Mouse (Mus musculus): ENCODE results near the gene Ubash3a. TPM values are rescaled to one million over a fixed set of nuclear protein-coding genes. Genes with fewer than 3 reads are reported as not detected.

Gene Ubash3a
- total and polyA plus RNA-seq, 3 experiments = 0.29 to 0.36 TPM; not detected in 1

DNA sequence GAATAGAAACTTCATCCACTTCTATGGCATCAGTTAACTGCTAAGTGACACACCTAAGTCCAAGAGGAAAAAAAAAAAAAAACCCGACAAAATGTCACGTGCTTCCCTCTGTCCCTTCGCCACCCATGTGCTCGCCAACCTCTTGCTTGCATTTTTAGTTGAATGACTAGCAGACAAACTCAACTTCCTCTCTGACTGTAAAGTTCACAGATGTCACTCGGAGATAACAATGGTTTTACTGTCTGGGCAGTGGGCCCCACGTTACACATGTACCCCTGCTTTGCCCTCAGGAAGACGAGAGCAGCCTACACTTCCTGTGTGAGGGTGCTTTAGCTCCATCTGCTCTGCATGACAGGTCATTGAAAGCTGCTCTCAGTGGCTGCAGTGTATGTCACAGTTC lies 16.2 kb downstream of the Ubash3a start:
- H3K4me1 ChIP-seq (ENCODE audit: control insufficient read depth, insufficient read depth, low read length) = no peaks in the 10 kb centered on the region
- intact Hi-C loops (cut with DNase I) = no loop called here
- no peaks in the 10 kb centered on the region for H3K79me2 ChIP-seq (replicated peaks; ENCODE audit: control insufficient read depth, insufficient read depth, low read length)
- no peak overlapping the region for H3K4me3 ChIP-seq
- DNase-seq = no peak
- no peak overlapping the region for H3K27ac ChIP-seq
- no peak overlapping the region for H3K9ac ChIP-seq (ENCODE audit: low read depth, low read length)
- 41% methylated on average over 7 of the region's 7 CpGs for WGBS
- TF ChIP-seq EP300 (IDR thresholded peaks at IDR 0.05; ENCODE audit: insufficient read depth, low read depth, low read length) = no peak
- TF ChIP-seq POLR2A (IDR thresholded peaks at IDR 0.05; ENCODE audit: insufficient read depth, low read depth, low read length) = no peak
- no peak for TF ChIP-seq CTCF (IDR thresholded peaks at IDR 0.05)
- H3K27me3 ChIP-seq (ENCODE audit: control insufficient read depth, insufficient read depth, low read length) = no peaks in the 10 kb centered on the region
- no peaks in the 10 kb centered on the region for H3K36me3 ChIP-seq (ENCODE audit: control insufficient read depth, insufficient read depth, low read length)

DNA sequence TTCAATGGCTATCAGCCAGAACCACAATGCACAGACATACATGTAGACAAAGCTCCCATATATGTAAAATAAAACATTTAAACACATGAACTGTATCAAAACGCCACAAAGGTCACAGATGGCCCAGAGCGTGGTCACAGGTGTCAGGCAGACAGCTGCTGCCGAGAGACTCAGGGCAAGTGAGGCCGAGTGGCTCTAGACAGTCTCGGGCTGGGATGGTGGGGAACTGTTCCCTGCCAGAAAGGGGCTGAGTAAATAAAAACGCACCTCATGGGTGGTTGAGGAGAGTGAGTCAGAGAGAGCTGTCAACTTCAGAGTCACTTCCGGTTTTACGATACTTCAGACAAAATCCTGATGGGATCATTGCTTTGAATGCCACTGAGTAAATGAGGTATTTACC lies 16.9 kb downstream of the Ubash3a start:
- Histone ChIP-seq H3K27ac (no peak overlapping the region), H3K4me3 (no peak overlapping the region), H3K4me1 (ENCODE audit: control insufficient read depth, insufficient read depth, low read length) (no peaks in the 10 kb centered on the region), H3K79me2 (replicated peaks; ENCODE audit: control insufficient read depth, insufficient read depth, low read length) (no peaks in the 10 kb centered on the region), H3K9ac (ENCODE audit: low read depth, low read length) (no peak overlapping the region), H3K36me3 (ENCODE audit: control insufficient read depth, insufficient read depth, low read length) (no peaks in the 10 kb centered on the region), H3K27me3 (ENCODE audit: control insufficient read depth, insufficient read depth, low read length) (no peaks in the 10 kb centered on the region)
- 73% methylated on average over 8 of the region's 8 CpGs for WGBS
- TF ChIP-seq CTCF (IDR thresholded peaks at IDR 0.05) = no peak
- no peak for TF ChIP-seq EP300 (IDR thresholded peaks at IDR 0.05; ENCODE audit: insufficient read depth, low read depth, low read length)
- no peak for TF ChIP-seq POLR2A (IDR thresholded peaks at IDR 0.05; ENCODE audit: insufficient read depth, low read depth, low read length)
- intact Hi-C loops (cut with DNase I) = no loop called here
- no peak for DNase-seq

DNA sequence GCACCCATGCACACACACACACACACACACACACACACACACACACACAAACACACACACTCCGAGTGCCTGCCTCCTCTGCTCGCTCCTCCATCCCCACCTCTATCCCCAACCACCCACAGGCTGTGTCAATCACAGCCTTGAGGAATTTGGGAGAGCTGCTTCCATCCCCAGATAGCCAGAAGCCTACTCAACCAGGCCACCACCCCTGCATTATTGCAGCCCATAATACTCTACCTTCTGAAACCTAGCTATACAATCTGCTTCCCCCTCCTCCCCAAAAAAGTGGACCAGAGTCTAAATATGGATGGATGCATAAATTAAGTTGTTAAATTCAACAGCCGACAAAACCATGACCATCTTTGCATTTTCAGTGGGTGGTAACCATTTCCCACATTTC lies 18.7 kb downstream of the Ubash3a start:
- Histone ChIP-seq H3K79me2 (replicated peaks; ENCODE audit: control insufficient read depth, insufficient read depth, low read length) (no peaks in the 10 kb centered on the region), H3K9ac (ENCODE audit: low read depth, low read length) (no peak overlapping the region), H3K36me3 (ENCODE audit: control insufficient read depth, insufficient read depth, low read length) (no peaks in the 10 kb centered on the region), H3K4me1 (ENCODE audit: control insufficient read depth, insufficient read depth, low read length) (no peaks in the 10 kb centered on the region), H3K27ac (no peak overlapping the region), H3K4me3 (no peak overlapping the region), H3K27me3 (ENCODE audit: control insufficient read depth, insufficient read depth, low read length) (no peaks in the 10 kb centered on the region)
- TF ChIP-seq EP300 (IDR thresholded peaks at IDR 0.05; ENCODE audit: insufficient read depth, low read depth, low read length) (no peak), POLR2A (IDR thresholded peaks at IDR 0.05; ENCODE audit: insufficient read depth, low read depth, low read length) (no peak), CTCF (IDR thresholded peaks at IDR 0.05) (no peak)
- 74% methylated on average over 3 of the region's 3 CpGs for WGBS
- intact Hi-C loops (cut with DNase I) = no loop called here
- no peak for DNase-seq

DNA sequence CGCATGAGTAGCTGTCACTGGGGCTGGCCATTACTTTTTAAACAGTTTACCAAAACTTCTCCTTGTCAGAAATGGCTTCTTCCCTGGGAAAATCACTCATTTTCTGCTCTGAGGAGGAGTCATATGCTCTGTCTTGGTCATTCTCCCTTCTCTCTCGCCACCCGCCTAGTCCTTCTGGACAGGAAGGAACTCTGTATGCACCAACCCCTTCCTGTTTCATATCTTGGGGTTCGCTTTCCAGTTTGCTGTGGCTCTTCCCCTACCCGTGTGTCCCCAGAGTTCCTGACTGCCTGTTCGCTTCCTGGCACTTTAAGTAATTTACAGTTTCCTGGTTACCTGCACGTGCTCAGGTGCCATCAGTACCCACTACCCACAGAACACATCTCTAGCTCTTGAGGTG lies 19.3 kb downstream of the Ubash3a start:
- 55% methylated on average over 7 of the region's 7 CpGs for WGBS

DNA sequence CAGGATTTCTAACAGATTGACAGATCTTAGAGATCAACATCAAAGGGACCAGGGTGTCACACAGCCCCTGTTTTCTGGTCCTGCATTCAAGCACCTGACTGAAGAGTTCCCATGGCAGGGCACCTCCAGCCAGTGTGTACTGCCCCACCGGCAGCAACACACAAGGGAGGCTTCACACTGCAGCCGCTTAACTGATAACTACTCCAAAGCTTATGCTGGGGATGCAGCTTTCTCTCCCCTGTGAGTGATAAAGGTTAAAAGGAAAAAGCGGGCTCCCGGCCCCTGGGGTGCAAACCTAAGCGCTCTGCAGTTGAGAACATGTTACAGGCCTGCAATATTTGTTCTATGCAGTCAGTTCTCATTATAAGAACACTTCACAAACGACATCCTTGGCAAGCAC lies 24.1 kb downstream of the Ubash3a start:
- H3K4me3 ChIP-seq = no peak overlapping the region
- DNase-seq = no peak
- H3K36me3 ChIP-seq (ENCODE audit: control insufficient read depth, insufficient read depth, low read length) = no peaks in the 10 kb centered on the region
- 48% methylated on average over 6 of the region's 6 CpGs for WGBS
- no peaks in the 10 kb centered on the region for H3K79me2 ChIP-seq (replicated peaks; ENCODE audit: control insufficient read depth, insufficient read depth, low read length)
- no peaks in the 10 kb centered on the region for H3K27me3 ChIP-seq (ENCODE audit: control insufficient read depth, insufficient read depth, low read length)
- no peak for TF ChIP-seq EP300 (IDR thresholded peaks at IDR 0.05; ENCODE audit: insufficient read depth, low read depth, low read length)
- no peak for TF ChIP-seq CTCF (IDR thresholded peaks at IDR 0.05)
- TF ChIP-seq POLR2A (IDR thresholded peaks at IDR 0.05; ENCODE audit: insufficient read depth, low read depth, low read length) = no peak
- no peak overlapping the region for H3K9ac ChIP-seq (ENCODE audit: low read depth, low read length)
- intact Hi-C loops (cut with DNase I) = no loop called here
- H3K27ac ChIP-seq = no peak overlapping the region
- H3K4me1 ChIP-seq (ENCODE audit: control insufficient read depth, insufficient read depth, low read length) = no peaks in the 10 kb centered on the region

More for the DNA sequence above, 19.3 kb downstream of the Ubash3a start:
- DNase-seq = no peak
- no peaks in the 10 kb centered on the region for H3K36me3 ChIP-seq (ENCODE audit: control insufficient read depth, insufficient read depth, low read length)
- no peak overlapping the region for H3K9ac ChIP-seq (ENCODE audit: low read depth, low read length)
- H3K79me2 ChIP-seq (replicated peaks; ENCODE audit: control insufficient read depth, insufficient read depth, low read length) = no peaks in the 10 kb centered on the region
- no peaks in the 10 kb centered on the region for H3K27me3 ChIP-seq (ENCODE audit: control insufficient read depth, insufficient read depth, low read length)
- no peak overlapping the region for H3K27ac ChIP-seq
- H3K4me3 ChIP-seq = no peak overlapping the region
- no peaks in the 10 kb centered on the region for H3K4me1 ChIP-seq (ENCODE audit: control insufficient read depth, insufficient read depth, low read length)
- no peak for TF ChIP-seq EP300 (IDR thresholded peaks at IDR 0.05; ENCODE audit: insufficient read depth, low read depth, low read length)
- intact Hi-C loops (cut with DNase I) = no loop called here

DNA sequence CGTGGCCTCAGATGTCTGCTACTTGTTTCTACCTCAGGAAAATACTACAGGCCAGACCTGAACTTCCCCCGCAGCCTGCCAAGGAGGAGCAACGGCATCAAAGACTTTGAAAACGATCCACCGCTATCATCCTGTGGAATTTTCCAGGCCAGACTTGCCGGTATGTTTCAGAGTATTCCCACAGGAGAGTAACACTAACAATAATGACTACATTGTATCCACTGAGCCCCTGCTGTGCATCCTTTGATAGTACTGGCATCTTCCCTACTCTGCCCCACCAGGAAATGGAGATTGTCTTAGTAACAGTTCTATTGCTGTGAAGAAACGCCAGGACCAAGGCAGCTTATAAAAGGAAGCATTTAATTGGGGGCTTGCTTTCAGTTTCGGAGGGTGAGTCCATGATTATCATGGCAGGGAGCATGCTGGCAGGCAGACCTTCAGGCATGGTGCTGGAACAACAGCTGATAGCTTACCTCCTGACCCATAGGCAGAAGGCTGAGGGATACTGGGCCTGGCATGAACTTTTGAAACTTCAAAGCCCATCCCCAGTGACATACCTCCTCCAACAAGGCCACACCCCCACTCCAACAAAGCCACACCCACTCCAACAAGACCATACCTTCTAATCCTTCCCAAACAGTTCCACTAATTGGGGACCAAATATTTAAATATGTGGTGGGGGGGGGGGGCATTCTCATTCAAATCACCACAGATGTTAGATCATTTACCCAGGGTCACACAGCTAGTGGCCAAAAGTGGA lies 24.8 kb downstream of the Ubash3a start:
- no peak for DNase-seq
- no peaks in the 10 kb centered on the region for H3K79me2 ChIP-seq (replicated peaks; ENCODE audit: control insufficient read depth, insufficient read depth, low read length)
- no peak overlapping the region for H3K9ac ChIP-seq (ENCODE audit: low read depth, low read length)
- no peaks in the 10 kb centered on the region for H3K27me3 ChIP-seq (ENCODE audit: control insufficient read depth, insufficient read depth, low read length)
- TF ChIP-seq POLR2A (IDR thresholded peaks at IDR 0.05; ENCODE audit: insufficient read depth, low read depth, low read length) = no peak
- TF ChIP-seq EP300 (IDR thresholded peaks at IDR 0.05; ENCODE audit: insufficient read depth, low read depth, low read length) = no peak
- no peak for TF ChIP-seq CTCF (IDR thresholded peaks at IDR 0.05)
- H3K36me3 ChIP-seq (ENCODE audit: control insufficient read depth, insufficient read depth, low read length) = no peaks in the 10 kb centered on the region
- intact Hi-C loops (cut with DNase I) = no loop called here
- no peaks in the 10 kb centered on the region for H3K4me1 ChIP-seq (ENCODE audit: control insufficient read depth, insufficient read depth, low read length)
- no peak overlapping the region for H3K27ac ChIP-seq
- H3K4me3 ChIP-seq = no peak overlapping the region
- WGBS = 24% methylated on average over 8 of the region's 8 CpGs

Measured in heart, adult 2 months (tissue).